Mouse (Mus musculus) megakaryocyte, embryonic 14.5 days (primary cell): ENCODE measurements around the gene Chmp2a.

ENCODE experiments used
- FLI1 ChIP-seq: IDR thresholded peaks from 2 replicates; pipeline ENCODE4 v1.6.1; 2012; ENCODE audit warnings: low read length, inconsistent platforms, mixed read lengths
- GATA1 ChIP-seq: IDR thresholded peaks from 3 replicates; pipeline ENCODE4 v1.6.1; 2012; ENCODE audit warnings: mixed read lengths, low read length, inconsistent platforms, borderline replicate concordance

GRCm38 (mm10) chr7:13001584-13001983 is 33.0 kb downstream of the Chmp2a start:
- TF ChIP-seq FLI1: no peak
- no peak for TF ChIP-seq GATA1
